Mouse (Mus musculus) C2C12 (cell line): ENCODE measurements at regions not wholly inside any gene's neighbourhood (a gene's known extent, or its start where the extent isn't known, plus 50 kb on each side); places are given as distances from the start of the nearest gene placed in this dataset.

ENCODE experiments used
- H3K27me3 ChIP-seq: one replicate; pipeline ENCODE4 v1.6.1; 2011; ENCODE audit not compliant: control insufficient read depth, insufficient read depth, insufficient read length
- H3K36me3 ChIP-seq: one replicate; pipeline ENCODE4 v1.6.1; 2011; ENCODE audit not compliant: control insufficient read depth, insufficient read depth
- H3K4me3 ChIP-seq: one replicate; pipeline ENCODE4 v1.5.1; 2011; ENCODE audit warnings: mild to moderate bottlenecking, control low read depth; ENCODE audit not compliant: poor library complexity, insufficient read depth, severe bottlenecking
- H3K79me2 ChIP-seq: one replicate; pipeline ENCODE4 v1.6.1; 2011; ENCODE audit not compliant: control insufficient read depth, insufficient read depth
- H3K79me3 ChIP-seq: one replicate; pipeline ENCODE4 v1.6.1; 2011; ENCODE audit warnings: low read depth, control low read depth
- H3ac ChIP-seq: one replicate; pipeline ENCODE3; 2011; ENCODE audit warnings: low read depth; ENCODE audit not compliant: control insufficient read depth, insufficient read length
- CEBPB ChIP-seq: IDR thresholded peaks from one replicate; pipeline ENCODE4 v1.6.1; 2011; ENCODE audit warnings: low read depth, mild to moderate bottlenecking, control low read depth, moderate library complexity
- CTCF ChIP-seq: IDR thresholded peaks from one replicate; pipeline ENCODE4 v1.5.1; 2011; ENCODE audit not compliant: control insufficient read depth, insufficient read depth, insufficient read length
- FOSL1 ChIP-seq: IDR thresholded peaks from one replicate; pipeline ENCODE4 v1.8.0; 2011; ENCODE audit warnings: mild to moderate bottlenecking, low read length; ENCODE audit not compliant: poor library complexity, insufficient read depth, severe bottlenecking
- MAX ChIP-seq: IDR thresholded peaks from one replicate; pipeline ENCODE4 v1.6.1; 2011; ENCODE audit warnings: mild to moderate bottlenecking, control low read depth
- MYOD1 ChIP-seq: IDR thresholded peaks from one replicate; pipeline ENCODE4 v1.6.1; 2011; ENCODE audit warnings: low read depth; ENCODE audit not compliant: control insufficient read depth, insufficient read length
- MYOG ChIP-seq: IDR thresholded peaks from one replicate; pipeline ENCODE4 v1.6.1; 2011; ENCODE audit not compliant: control insufficient read depth, insufficient read length; ENCODE audit errors: extremely low read depth
- USF1 ChIP-seq: IDR thresholded peaks from one replicate; pipeline ENCODE4 v1.6.1; 2011; ENCODE audit warnings: low read depth, mild to moderate bottlenecking, control low read depth, moderate library complexity

- no peaks in the 10 kb centered on the region for H3K79me2 ChIP-seq
- no peaks in the 10 kb centered on the region for H3K79me3 ChIP-seq
- no peak overlapping the region for H3ac ChIP-seq
- H3K4me3 ChIP-seq = no peak overlapping the region
- peaks cover 26% of the 10 kb centered on the region for H3K27me3 ChIP-seq
- H3K36me3 ChIP-seq = no peaks in the 10 kb centered on the region
- no peak for TF ChIP-seq CEBPB
- no peak for TF ChIP-seq MYOG
- TF ChIP-seq USF1 = no peak
- TF ChIP-seq MYOD1 = no peak
- no peak for TF ChIP-seq MAX
- no peak for TF ChIP-seq CTCF
- no peak for TF ChIP-seq FOSL1
Measured at GRCm38 (mm10) chr14:26352927-26353326, 95.2 kb downstream of the Duxbl3 start.

- Histone ChIP-seq H3ac (no peak overlapping the region), H3K79me2 (no peaks in the 10 kb centered on the region), H3K4me3 (no peak overlapping the region), H3K27me3 (peaks cover 26% of the 10 kb centered on the region), H3K79me3 (no peaks in the 10 kb centered on the region), H3K36me3 (no peaks in the 10 kb centered on the region)
- TF ChIP-seq FOSL1 (no peak), USF1 (no peak), CEBPB (no peak), CTCF (no peak), MYOG (no peak), MYOD1 (no peak), MAX (no peak)
Measured at GRCm38 (mm10) chr14:26357242-26357641, 99.5 kb downstream of the Duxbl3 start.

GRCm38 (mm10) chr14:26357996-26358395 is 100.2 kb downstream of the Duxbl3 start:
- Histone ChIP-seq H3K4me3 (no peak overlapping the region), H3ac (no peak overlapping the region), H3K79me2 (no peaks in the 10 kb centered on the region), H3K79me3 (no peaks in the 10 kb centered on the region), H3K36me3 (no peaks in the 10 kb centered on the region), H3K27me3 (peaks cover 29% of the 10 kb centered on the region)
- no peak for TF ChIP-seq MYOG
- TF ChIP-seq USF1 = no peak
- TF ChIP-seq CEBPB = no peak
- TF ChIP-seq MAX = no peak
- TF ChIP-seq MYOD1 = no peak
- no peak for TF ChIP-seq FOSL1
- no peak for TF ChIP-seq CTCF

GRCm38 (mm10) chr14:26360071-26360470 is 102.3 kb downstream of the Duxbl3 start:
- H3K79me2 ChIP-seq = no peaks in the 10 kb centered on the region
- no peak overlapping the region for H3ac ChIP-seq
- TF ChIP-seq MYOG (no peak), USF1 (no peak), MYOD1 (no peak), MAX (no peak), CEBPB (no peak), CTCF (no peak), FOSL1 (no peak)

DNA sequence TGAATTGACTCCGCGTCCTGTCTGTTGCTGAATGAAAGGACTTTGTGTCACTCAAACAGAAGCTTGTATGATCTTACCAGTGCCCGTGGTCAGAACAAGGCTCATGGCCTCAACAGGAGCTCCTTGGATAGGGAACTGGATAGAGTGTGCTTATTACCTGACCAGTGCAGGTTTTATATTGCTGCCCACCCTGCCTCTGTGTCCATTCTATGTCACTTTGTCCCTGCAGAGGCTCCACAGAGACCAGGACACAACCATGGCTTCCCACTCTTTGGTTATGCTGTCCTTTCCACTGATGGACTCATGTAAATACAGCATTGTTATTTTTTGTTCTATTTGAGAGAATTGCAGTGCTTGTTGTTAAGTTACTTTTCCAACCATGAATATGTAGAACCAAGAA is 103.4 kb downstream of the Duxbl3 start:
- Histone ChIP-seq H3K4me3 (no peak overlapping the region), H3K79me3 (no peaks in the 10 kb centered on the region), H3K36me3 (no peaks in the 10 kb centered on the region), H3ac (no peak overlapping the region), H3K79me2 (no peaks in the 10 kb centered on the region), H3K27me3 (peaks cover 32% of the 10 kb centered on the region)
- TF ChIP-seq MYOG (no peak), MAX (no peak), MYOD1 (no peak), CEBPB (no peak), CTCF (no peak), FOSL1 (no peak), USF1 (no peak)

More at GRCm38 (mm10) chr14:26360071-26360470, 102.3 kb downstream of the Duxbl3 start:
- Histone ChIP-seq H3K79me3 (no peaks in the 10 kb centered on the region), H3K36me3 (no peaks in the 10 kb centered on the region), H3K4me3 (no peak overlapping the region), H3K27me3 (peaks cover 36% of the 10 kb centered on the region)
